Mouse (Mus musculus) lung, embryonic 15.5 days (tissue): ENCODE data around the gene Pcgf2. TPM values are rescaled to one million over a fixed set of nuclear protein-coding genes. Genes with fewer than 3 reads are reported as not detected.

ENCODE experiments used
- ATAC-seq: fragments of 200-750 bp; cut with Nextera tagmentation; 2 replicates; pipeline ENCODE4 v1.8.0; 2017; ENCODE audit warnings: moderate number of reproducible peaks, borderline replicate concordance; ENCODE audit not compliant: low FRiP score, low TSS enrichment; ENCODE audit errors: extremely low read depth
- H3K27ac ChIP-seq: fragments of 300-500 bp; sonication (generic); 2 replicates; pipeline ENCODE4 v1.5.1; 2015; ENCODE audit warnings: moderate library complexity, mild to moderate bottlenecking, inconsistent platforms
- H3K27me3 ChIP-seq: fragments of 300-500 bp; sonication (generic); 2 replicates; pipeline ENCODE4 v1.6.1; 2015; ENCODE audit warnings: inconsistent platforms
- H3K36me3 ChIP-seq: fragments of 300-500 bp; sonication (generic); 2 replicates; pipeline ENCODE4 v1.6.1; 2015; ENCODE audit warnings: inconsistent platforms
- H3K4me1 ChIP-seq: fragments of 300-500 bp; sonication (generic); 2 replicates; pipeline ENCODE4 v1.6.1; 2015; ENCODE audit warnings: inconsistent platforms
- H3K4me2 ChIP-seq: fragments of 300-500 bp; sonication (generic); 2 replicates; pipeline ENCODE4 v1.6.1; 2015; ENCODE audit warnings: inconsistent platforms, mild to moderate bottlenecking, moderate library complexity
- H3K4me3 ChIP-seq: fragments of 300-500 bp; sonication (generic); 2 replicates; pipeline ENCODE4 v1.5.1; 2015; ENCODE audit warnings: mild to moderate bottlenecking, inconsistent platforms
- H3K9ac ChIP-seq: fragments of 300-500 bp; sonication (generic); 2 replicates; pipeline ENCODE4 v1.6.1; 2015; ENCODE audit warnings: inconsistent platforms
- H3K9me3 ChIP-seq: fragments of 300-500 bp; sonication (generic); 2 replicates; pipeline ENCODE4 v1.6.1; 2016; ENCODE audit warnings: inconsistent platforms
- WGBS: fragments of 180-500 bp; shearing (Covaris S2); methylation state at CpG from one replicate; pipeline ENCODE4 v1.1.7; 2015; 5-methylcytosine and 5-hydroxymethylcytosine counted together
- polyA plus RNA-seq: library from polyadenylated mRNA; unstranded; fragments of >200 nt; fragmentation: Nextera tagmentation; extraction: Ambion mirVana; gene quantifications from 2 replicates; pipeline ENCODE4 v1.2.1, GENCODE M21; 2015

The Pcgf2 gene
- polyA plus RNA-seq, result 12.1 and 13.2 TPM in 2 replicates

DNA sequence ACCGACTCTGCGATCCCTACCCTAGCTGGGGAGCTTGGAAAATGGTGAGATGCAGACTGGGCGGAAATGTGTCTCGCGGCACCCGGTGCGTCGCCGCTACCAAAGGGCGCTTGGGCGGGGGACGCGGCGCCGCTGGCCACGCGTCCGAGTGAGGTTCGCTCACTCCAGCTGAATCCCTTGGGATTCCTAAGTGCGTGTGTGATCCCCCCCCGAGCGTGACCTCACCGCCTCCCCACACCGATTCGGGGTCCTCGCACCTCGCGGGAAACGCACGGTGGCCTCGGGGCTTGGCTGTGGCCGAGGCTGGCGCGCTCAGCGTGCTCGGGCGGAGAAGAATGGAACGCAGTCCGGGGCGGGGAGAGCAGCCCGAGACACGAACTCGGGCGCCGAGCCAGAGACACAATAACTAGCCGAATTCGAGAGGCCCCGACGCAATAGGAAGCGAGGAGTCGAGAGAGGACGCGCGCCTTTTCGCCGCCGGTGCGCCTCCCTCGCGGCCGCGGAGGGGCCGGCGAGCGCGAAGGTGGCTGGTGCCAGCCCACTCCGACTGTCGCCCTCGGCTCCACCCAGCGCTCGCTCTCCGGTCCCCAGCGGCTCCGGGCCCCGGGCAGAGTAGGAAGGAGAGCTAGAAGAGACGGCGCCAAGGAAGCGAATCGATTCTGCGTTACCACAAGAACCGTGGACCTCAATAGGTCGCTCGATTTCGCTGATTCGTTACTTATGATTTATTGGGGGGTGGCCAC is at the start of gene Pcgf2:
Gene Pcgf2, minus strand, starts transcription at position 495 of the 743 bp plus-strand sequence.
- under 1% methylated on average over 85 of the region's 85 CpGs for WGBS
- H3K4me1 ChIP-seq, result peaks cover 55% of the 10 kb centered on the region

GRCm38 (mm10) chr11:97748496-97748895 is 48.2 kb upstream of the Pcgf2 start:
- WGBS, result 84% methylated on average over 5 of the region's 5 CpGs
- H3K9ac ChIP-seq, result no peak overlapping the region
- ATAC-seq, result no peak
- H3K4me2 ChIP-seq, result no peak overlapping the region
- H3K27me3 ChIP-seq, result no peaks in the 10 kb centered on the region
- no peak overlapping the region for H3K27ac ChIP-seq
- no peak overlapping the region for H3K4me3 ChIP-seq
- H3K9me3 ChIP-seq, result no peaks in the 10 kb centered on the region
- H3K36me3 ChIP-seq, result peaks cover 64% of the 10 kb centered on the region
- H3K4me1 ChIP-seq, result peaks cover 1% of the 10 kb centered on the region

More for the DNA sequence above, at the start of gene Pcgf2:
- peak within 1 kb of the TSS; percentile 90 for H3K4me3 ChIP-seq
- H3K9ac ChIP-seq, result peak within 1 kb of the TSS; percentile 94
- H3K4me2 ChIP-seq, result peak within 1 kb of the TSS; percentile 95
- peak; percentile 21 for ATAC-seq
- H3K36me3 ChIP-seq, result peaks cover 5% of the 10 kb centered on the region; the same call in 1 of the 2 replicates
- peak within 1 kb of the TSS; percentile 100 for H3K27ac ChIP-seq
- no peaks in the 10 kb centered on the region for H3K9me3 ChIP-seq
- no peaks in the 10 kb centered on the region for H3K27me3 ChIP-seq

GRCm38 (mm10) chr11:97747773-97748172 is 47.5 kb upstream of the Pcgf2 start:
- H3K4me3 ChIP-seq, result no peak overlapping the region
- peaks cover 9% of the 10 kb centered on the region for H3K4me1 ChIP-seq
- H3K9me3 ChIP-seq, result no peaks in the 10 kb centered on the region
- no peak overlapping the region for H3K4me2 ChIP-seq
- ATAC-seq, result no peak
- H3K36me3 ChIP-seq, result peaks cover 57% of the 10 kb centered on the region
- no peak overlapping the region for H3K27ac ChIP-seq
- H3K9ac ChIP-seq, result no peak overlapping the region
- 82% methylated on average over 8 of the region's 8 CpGs for WGBS
- H3K27me3 ChIP-seq, result no peaks in the 10 kb centered on the region

DNA sequence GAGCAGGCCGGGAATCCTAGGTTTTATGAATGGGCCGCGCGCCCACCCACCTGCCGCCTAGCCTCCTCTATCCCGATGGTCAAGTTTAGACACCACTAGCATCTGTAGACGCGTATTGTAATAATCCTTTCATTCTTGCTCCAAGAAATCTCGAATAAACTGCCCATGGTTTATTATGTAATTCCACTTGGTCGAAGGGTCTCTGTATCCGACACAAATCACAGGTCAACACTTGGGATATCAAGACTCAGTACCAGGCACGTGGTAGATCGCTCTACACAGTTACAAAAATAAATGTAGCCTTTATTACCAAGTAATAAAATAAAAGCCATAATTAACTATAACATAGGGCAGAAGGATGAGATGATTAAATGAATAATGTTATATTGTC is 45.0 kb upstream of the Pcgf2 start:
- peak overlapping the region; percentile 84 for H3K4me3 ChIP-seq
- no peaks in the 10 kb centered on the region for H3K9me3 ChIP-seq
- peak overlapping the region; percentile 92; the same call in 1 of the 2 replicates for H3K9ac ChIP-seq
- H3K27ac ChIP-seq, result no peak overlapping the region; the same call in 1 of the 2 replicates
- 8% methylated on average over 13 of the region's 13 CpGs for WGBS
- no peaks in the 10 kb centered on the region for H3K27me3 ChIP-seq
- ATAC-seq, result no peak
- H3K4me2 ChIP-seq, result peak overlapping the region; percentile 54
- H3K36me3 ChIP-seq, result peaks cover 38% of the 10 kb centered on the region
- peaks cover 22% of the 10 kb centered on the region for H3K4me1 ChIP-seq

GRCm38 (mm10) chr11:97744718-97745330 is 44.5 kb upstream of the Pcgf2 start:
- H3K9ac ChIP-seq, result peak overlapping the region; percentile 92
- WGBS, result 0% methylated on average over 32 of the region's 57 CpGs
- H3K4me2 ChIP-seq, result peak overlapping the region; percentile 72
- peaks cover 24% of the 10 kb centered on the region for H3K4me1 ChIP-seq
- H3K9me3 ChIP-seq, result no peaks in the 10 kb centered on the region
- peak; percentile 97 for ATAC-seq
- no peaks in the 10 kb centered on the region for H3K27me3 ChIP-seq
- H3K36me3 ChIP-seq, result peaks cover 33% of the 10 kb centered on the region
- H3K4me3 ChIP-seq, result peak overlapping the region; percentile 84
- H3K27ac ChIP-seq, result peak overlapping the region; percentile 96

DNA sequence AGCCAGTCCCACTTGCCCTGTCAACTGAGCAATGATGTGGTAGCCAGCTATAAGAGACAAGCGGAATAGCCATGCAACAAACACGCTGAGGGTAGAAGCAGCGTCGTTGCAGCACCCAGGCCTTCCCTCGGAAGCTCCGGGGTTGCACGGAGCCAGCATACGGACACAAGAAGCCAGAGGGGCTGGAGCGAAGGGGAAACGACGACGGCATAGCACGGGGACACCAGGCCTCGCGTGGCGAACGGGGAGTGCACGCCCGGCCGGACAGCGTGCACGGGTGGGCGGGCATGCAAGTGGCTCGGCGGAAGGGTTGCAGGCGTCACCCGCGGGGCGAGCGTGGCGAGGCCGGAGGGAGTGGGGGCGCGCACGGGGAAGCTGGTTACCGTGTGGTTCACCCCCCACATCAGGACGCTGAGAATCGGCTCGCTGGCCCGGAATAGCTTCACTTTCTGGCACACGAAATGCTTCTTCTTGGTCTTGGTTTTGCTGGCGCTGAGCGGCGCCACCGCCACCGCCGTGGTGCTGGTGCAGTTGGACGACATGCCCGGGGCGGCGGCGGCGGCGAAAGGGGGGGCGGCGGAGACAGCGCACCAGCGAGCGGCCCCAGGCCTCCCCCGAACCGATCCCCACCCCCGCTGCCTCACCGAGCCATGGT is 43.9 kb upstream of the Pcgf2 start, which contains the start of gene Pip4k2b:
Gene Pip4k2b, minus strand, starts transcription at position 642 of the 655 bp plus-strand sequence.
- H3K9me3 ChIP-seq, result no peaks in the 10 kb centered on the region
- under 1% methylated on average over 49 of the region's 63 CpGs for WGBS
- ATAC-seq, result peak; percentile 37
- peak within 1 kb of the TSS; percentile 92 for H3K9ac ChIP-seq
- peak within 1 kb of the TSS; percentile 84 for H3K4me3 ChIP-seq
- H3K27me3 ChIP-seq, result no peaks in the 10 kb centered on the region
- H3K4me1 ChIP-seq, result peaks cover 27% of the 10 kb centered on the region
- peak within 1 kb of the TSS; percentile 72 for H3K4me2 ChIP-seq
- peak within 1 kb of the TSS; percentile 96 for H3K27ac ChIP-seq
- H3K36me3 ChIP-seq, result peaks cover 26% of the 10 kb centered on the region

DNA sequence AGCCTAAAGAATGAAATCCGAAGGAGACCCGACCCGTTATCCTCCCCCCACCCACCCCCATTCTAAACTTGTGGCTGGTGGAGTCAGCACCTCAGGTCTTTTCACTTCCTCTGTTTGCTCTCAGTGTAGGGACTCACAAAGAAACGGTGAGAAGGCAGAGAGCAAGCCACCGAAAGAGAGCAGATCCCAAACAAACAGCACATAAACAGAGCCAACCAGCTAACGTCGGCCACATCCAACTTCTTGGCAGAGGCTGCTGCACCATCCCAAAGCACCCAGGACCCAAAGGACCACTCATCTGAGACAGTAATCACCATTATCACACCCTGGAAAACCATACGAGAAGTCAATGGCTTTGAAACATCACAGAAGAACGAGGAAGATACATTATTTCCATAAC is 43.1 kb upstream of the Pcgf2 start:
- Histone ChIP-seq H3K9me3 (no peaks in the 10 kb centered on the region), H3K36me3 (peaks cover 20% of the 10 kb centered on the region), H3K4me3 (peak overlapping the region; percentile 84), H3K27me3 (no peaks in the 10 kb centered on the region), H3K4me2 (peak overlapping the region; percentile 72), H3K9ac (peak overlapping the region; percentile 76), H3K4me1 (peaks cover 27% of the 10 kb centered on the region), H3K27ac (0 out of 2 replicates have a peak overlapping the region, but pooled peaks have one; percentile 14)
- ATAC-seq, result no peak
- 14% methylated on average over 9 of the region's 9 CpGs for WGBS

- 79% methylated on average over 9 of the region's 9 CpGs for WGBS
- no peaks in the 10 kb centered on the region for H3K27me3 ChIP-seq
- ATAC-seq, result no peak
- H3K27ac ChIP-seq, result no peak overlapping the region
- no peak overlapping the region for H3K9ac ChIP-seq
- H3K36me3 ChIP-seq, result peaks cover 12% of the 10 kb centered on the region
- H3K4me3 ChIP-seq, result peak overlapping the region; percentile 84
- peak overlapping the region; percentile 72 for H3K4me2 ChIP-seq
- H3K9me3 ChIP-seq, result no peaks in the 10 kb centered on the region
- peaks cover 29% of the 10 kb centered on the region for H3K4me1 ChIP-seq
These were observed 42.3 kb upstream of the Pcgf2 start for GRCm38 (mm10) chr11:97742591-97742990.

DNA sequence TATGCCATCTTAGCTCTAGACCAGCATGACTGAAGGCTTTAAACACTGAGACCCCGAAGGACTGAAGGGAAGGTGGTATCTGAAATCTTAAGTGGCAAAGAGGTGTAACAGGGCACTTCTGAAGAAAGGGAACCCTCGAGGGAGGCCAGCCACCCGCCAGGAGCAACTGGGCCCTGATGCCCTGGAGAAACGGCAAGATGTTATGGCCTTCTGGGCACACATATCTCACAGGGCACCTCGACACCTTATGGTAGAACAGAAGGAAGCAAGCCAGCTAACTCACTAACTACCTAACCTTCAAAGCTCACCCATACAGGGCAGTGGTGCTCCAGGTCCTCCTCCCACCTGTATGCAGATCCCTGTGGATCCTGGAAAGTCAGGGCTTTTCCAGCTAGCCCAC is 41.9 kb upstream of the Pcgf2 start:
- Histone ChIP-seq H3K4me1 (peaks cover 29% of the 10 kb centered on the region), H3K9ac (no peak overlapping the region), H3K9me3 (no peaks in the 10 kb centered on the region), H3K36me3 (peaks cover 11% of the 10 kb centered on the region), H3K4me2 (no peak overlapping the region), H3K27me3 (no peaks in the 10 kb centered on the region), H3K27ac (no peak overlapping the region), H3K4me3 (no peak overlapping the region)
- ATAC-seq, result no peak
- WGBS, result 89% methylated on average over 5 of the region's 5 CpGs

- Histone ChIP-seq H3K9ac (no peak overlapping the region), H3K36me3 (no peaks in the 10 kb centered on the region), H3K4me2 (no peak overlapping the region), H3K4me1 (peaks cover 29% of the 10 kb centered on the region), H3K27me3 (no peaks in the 10 kb centered on the region), H3K4me3 (no peak overlapping the region), H3K27ac (peak overlapping the region; percentile 59), H3K9me3 (no peaks in the 10 kb centered on the region)
- 44% methylated on average over 7 of the region's 7 CpGs for WGBS
- no peak for ATAC-seq
These were observed 39.9 kb upstream of the Pcgf2 start for GRCm38 (mm10) chr11:97740190-97740589.

DNA sequence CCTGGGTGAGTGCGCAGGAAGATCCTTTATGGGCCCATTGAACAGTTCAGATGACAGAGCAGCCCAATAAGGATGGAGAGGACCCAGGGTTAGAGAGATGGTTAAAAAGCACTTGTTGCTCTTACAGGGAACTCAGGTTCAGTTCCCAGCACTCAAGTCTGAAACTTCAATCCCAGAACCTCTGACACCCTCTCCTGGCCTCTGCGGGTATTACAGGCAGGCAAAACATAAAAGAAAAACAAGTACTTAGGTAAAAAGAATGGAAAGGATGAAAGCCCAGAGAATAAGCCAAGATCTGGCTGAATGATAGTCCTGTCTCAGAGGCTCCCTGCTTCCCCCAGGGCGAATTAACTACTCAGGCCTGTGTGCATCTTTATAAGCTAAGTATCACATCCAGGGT is 38.9 kb upstream of the Pcgf2 start:
- Histone ChIP-seq H3K9ac (no peak overlapping the region), H3K4me2 (no peak overlapping the region), H3K27me3 (no peaks in the 10 kb centered on the region), H3K27ac (no peak overlapping the region), H3K4me3 (no peak overlapping the region), H3K9me3 (no peaks in the 10 kb centered on the region), H3K4me1 (peaks cover 29% of the 10 kb centered on the region), H3K36me3 (no peaks in the 10 kb centered on the region)
- ATAC-seq, result no peak
- 88% methylated on average over 3 of the region's 3 CpGs for WGBS
